Mouse (Mus musculus): ENCODE measurements around the gene Ccl28.
A peak's percentile ranks its signal among the peaks of the same experiment; 100 is the strongest.
"Not testable (repeated sequence)": the region's sequence is repeated elsewhere in the genome, so short reads cannot be mapped to it uniquely, and the experiment has no call there.

The Ccl28 gene

DNA sequence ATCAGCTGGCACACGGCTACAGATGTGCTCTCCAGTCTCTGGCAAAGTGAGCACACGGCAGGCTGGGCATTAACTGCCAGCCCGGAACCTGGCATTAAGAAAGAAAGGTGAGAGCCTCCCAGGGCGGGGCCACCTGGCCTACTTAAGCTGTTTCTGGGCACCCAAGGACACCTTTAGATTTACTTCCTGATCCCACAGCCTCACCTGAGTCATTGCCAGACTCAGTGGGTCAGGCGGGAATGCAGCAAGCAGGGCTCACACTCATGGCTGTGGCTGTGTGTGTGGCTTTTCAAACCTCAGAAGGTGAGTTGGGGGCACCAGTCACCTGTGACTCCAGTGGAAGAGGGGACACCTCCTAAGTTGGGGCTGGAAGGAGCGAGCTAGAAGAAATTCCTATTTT lies at the start of gene Ccl28:
Ccl28 (plus strand) TSS at position 186 of the 400 bp plus-strand sequence.
- no peak for DNase-seq (ENCODE audit: low read depth, low spot score)

- peak; percentile 73 for DNase-seq (ENCODE audit: low read depth, low spot score)
Measured at GRCm38 (mm10) chr13:119596321-119597211, 27.1 kb upstream of the Ccl28 start.

- DNase-seq (ENCODE audit: low read depth, low spot score) = peak; percentile 62
Measured at GRCm38 (mm10) chr13:119598466-119598865, 25.2 kb upstream of the Ccl28 start.

GRCm38 (mm10) chr13:119599066-119599465 lies 24.6 kb upstream of the Ccl28 start:
- DNase-seq (ENCODE audit: low read depth, low spot score) = not testable (repeated sequence)

DNA sequence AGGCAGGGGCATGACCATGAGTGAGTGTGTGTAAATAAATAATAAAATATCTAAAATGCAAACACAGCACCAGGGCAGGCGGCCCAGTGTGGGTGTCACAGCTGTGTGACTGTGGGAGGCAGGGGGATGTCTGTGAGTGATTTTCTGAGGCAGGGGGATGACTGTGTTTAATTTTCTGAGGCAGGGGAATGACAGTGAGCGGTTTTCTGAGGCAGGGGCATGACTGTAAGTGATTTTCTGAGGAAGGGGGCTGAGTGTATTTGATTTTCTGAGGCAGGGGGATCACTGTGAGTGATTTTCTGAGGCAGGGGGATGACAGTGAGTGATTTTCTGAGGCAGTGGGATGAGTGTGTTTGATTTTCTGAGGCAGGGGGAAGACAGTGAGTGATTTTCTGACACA lies 24.1 kb upstream of the Ccl28 start:
- DNase-seq (ENCODE audit: low read depth, low spot score) = not testable (repeated sequence)

DNA sequence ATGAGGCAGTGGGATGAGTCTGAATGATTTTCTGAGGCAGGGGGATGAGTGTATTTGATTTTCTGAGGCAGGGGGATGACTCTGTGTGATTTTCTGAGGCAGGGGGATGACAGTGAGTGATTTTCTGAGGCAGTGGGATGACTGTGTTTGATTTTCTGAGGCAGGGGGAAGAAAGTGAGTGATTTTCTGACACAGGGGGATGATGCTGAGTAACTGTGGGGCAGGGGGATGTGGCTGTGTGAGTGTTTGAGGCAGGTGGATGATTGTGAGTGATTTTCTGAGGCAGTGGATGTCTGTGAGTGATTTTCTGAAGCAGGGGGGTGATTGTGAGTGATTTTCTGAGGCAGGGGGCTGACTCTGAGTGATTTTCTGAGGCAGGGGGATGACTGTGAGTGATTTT lies 23.5 kb upstream of the Ccl28 start:
- peak; percentile 73 for DNase-seq (ENCODE audit: low read depth, low spot score)

DNA sequence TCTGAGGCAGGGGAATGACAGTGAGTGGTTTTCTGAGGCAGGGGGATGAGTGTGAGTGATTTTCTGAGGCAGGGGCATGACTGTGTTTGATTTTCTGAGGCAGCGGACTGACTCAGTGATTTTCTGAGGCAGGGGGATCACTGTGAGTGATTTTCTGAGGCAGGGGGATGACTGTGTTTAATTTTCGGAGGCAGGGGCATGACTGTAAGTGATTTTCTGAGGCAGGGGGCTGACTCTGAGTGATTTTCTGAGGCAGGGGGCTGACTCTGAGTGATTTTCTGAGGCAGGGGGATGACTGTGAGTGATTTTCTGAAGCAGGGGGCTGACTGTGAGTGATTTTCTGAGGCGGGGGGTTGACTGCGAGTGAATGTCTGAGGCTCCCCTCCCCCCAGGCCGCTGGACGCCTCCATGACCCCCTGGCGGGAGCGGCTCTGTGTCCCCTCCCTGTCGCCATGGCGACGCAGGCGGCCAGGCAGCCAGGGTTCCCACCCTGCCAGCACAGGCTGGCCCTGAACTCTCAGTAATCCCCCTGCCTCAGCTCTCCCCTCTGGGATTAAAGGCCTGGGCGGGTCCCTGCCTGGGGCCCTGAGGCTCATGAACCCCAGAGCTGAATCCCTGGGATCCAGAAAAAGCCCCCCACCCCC lies 20.8 kb upstream of the Ccl28 start:
- peak; percentile 30 for DNase-seq (ENCODE audit: low read depth, low spot score)

GRCm38 (mm10) chr13:119603890-119604289 lies 19.7 kb upstream of the Ccl28 start:
- DNase-seq (ENCODE audit: low read depth, low spot score) = not testable (repeated sequence)

DNA sequence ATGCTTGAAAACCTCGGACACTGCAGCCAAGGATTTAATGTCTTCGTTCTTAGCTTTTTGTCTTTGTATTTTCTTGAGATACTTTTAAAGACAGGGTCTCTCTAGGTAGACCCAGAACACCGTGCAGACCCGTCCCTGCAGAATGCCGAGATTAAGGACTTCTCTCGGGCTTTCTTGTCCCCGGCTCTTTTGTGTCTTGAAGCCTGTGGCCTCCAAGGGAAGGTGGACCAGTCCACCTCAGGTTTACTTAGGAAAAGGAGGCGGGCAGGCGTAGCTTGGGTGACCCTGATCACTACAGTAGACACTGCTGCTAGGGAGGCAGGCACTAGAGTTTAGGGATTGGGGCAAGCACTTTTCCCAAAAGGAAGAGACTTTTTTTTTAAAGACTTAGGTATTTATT lies 19.3 kb upstream of the Ccl28 start:
- not testable (repeated sequence) for DNase-seq (ENCODE audit: low read depth, low spot score)

DNA sequence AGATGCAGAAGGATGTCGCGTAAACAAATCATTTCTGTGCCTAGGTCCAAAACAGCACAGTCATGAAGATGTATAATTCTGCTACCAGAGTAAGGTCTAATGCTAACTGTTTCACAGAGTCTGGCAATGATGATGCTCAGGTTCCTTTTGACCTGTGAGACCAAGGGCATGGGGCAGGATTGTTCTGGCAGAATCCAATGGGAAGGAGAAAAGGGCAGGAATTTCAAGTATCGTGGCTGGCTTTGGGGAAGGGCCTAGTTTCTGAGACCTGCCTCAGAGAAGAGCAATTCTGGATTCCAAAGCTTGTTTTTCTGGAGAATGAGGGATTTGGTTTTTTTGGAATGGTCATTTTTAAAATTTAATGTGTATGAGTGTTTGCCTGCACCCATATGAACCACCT lies 4.8 kb upstream of the Ccl28 start:
- no peak for DNase-seq (ENCODE audit: low read depth, low spot score)

DNA sequence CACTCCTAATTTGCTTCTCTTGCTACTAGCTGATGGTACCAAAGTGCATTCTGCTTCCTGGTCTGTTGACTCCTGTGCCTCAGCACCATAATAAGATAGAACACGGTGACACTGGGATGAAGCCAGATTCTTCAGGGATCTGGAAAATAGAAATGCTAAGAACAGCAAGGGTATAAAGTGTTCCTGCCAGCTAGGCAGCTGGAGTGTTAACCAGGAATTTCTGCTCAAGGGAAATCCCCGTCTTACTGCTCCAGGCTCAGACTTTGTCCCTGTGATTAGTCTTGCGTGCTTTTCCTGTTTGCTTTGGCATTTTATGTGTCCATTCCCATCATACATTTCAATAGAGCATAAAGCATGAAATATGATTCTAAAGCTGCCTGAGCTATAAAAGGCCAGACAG lies 3.9 kb upstream of the Ccl28 start:
- no peak for DNase-seq (ENCODE audit: low read depth, low spot score)

GRCm38 (mm10) chr13:119625952-119626351 lies 2.3 kb downstream of the Ccl28 start:
- DNase-seq (ENCODE audit: low read depth, low spot score) = not testable (repeated sequence)

DNA sequence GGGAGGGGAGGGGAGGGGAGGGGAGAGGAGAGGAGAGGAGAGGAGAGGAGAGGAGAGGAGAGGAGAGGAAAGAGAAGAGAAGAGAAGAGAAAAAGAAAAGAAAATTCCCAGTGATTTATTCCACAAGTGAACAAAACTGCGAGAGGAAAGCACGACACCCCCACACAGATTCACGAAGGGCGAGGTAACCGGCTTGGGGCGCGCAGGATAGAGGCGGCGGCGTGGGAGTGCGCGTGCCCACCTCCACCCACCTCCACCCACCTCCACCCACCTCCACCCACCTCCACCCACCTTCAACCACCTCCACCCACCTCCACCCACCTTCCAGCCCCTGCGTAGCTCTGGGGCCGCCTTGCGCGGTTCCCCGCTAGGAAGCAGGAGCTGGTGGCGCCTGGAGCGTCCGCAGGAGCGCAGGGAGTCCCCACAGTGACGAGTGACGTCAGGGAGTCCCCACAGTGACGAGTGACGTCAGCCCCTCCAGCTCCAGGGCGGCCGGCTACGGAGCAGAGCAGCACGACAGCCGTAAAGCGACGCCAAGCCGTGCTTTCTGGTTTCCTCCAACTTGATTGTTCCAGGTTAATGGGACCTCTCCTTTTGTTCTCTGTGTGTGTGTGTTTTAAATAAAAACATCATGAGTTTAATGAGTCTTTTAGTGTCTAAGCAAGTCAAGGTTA lies 8.0 kb downstream of the Ccl28 start:
- peak; percentile 84 for DNase-seq (ENCODE audit: low read depth, low spot score)

- no peak for DNase-seq (ENCODE audit: low read depth, low spot score)
Measured at GRCm38 (mm10) chr13:119632156-119632548, 8.5 kb downstream of the Ccl28 start.

DNA sequence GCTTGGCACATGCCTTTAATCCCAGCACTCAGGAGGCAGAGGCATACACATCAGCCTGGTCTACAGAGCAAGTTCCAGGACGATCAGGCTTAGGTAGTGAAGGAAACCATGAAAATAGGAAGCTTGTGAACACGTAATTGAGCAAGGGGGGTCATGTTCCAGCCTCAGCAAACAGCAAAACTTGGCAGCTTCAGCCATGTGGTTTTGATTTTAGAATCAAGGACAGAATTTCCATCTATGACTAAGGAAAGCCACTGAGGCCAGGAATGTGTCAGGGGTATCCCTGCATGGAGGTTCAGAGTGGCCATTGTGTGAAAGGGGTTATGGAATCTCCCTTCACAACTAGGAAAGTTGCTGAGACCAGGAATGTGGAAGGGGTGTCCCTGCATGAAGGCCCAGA lies 11.9 kb downstream of the Ccl28 start:
- no peak for DNase-seq (ENCODE audit: low read depth, low spot score)

DNA sequence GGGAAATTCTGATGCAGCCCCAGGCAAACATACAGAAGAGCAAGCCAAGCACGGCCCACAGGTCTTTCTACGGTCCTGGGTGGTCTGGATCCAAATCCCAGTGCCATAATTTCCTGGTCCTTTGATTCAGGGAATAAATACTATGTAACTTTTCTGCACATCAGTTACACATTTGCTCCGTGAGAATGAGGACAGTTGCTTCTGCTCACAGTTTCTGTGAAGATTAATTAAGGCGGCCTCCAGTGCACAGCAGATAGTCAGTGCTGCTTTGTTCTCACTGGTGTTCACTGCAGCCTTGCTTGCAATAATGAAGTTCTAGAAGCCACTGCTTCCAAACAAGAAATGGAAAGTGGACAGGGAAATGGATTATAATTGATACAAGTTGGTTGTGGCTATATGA lies 14.2 kb downstream of the Ccl28 start:
- no peak for DNase-seq (ENCODE audit: low read depth, low spot score)

DNA sequence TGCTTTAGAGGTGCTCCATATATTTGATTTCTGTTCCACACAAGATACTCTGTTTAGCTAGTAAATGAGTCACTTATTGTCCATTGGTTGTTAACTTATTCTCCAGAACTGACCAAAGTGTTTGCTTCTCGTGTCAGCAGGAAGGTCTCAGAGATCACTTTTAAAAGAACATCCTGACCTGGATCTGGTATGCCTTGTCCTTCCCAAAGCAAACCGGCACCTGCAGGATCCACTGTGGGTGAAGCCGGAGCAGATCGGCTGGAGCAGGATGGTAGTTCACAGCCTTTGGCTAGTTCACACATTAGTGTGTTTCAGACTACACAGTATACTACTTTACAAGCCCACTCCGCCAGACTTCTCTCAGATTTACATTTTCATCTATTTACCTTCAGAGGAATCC lies 14.8 kb downstream of the Ccl28 start:
- no peak for DNase-seq (ENCODE audit: low read depth, low spot score)

- no peak for DNase-seq (ENCODE audit: low read depth, low spot score)
Measured at GRCm38 (mm10) chr13:119639302-119639701, 15.7 kb downstream of the Ccl28 start.

- DNase-seq (ENCODE audit: low read depth, low spot score) = no peak
Measured at GRCm38 (mm10) chr13:119640504-119640903, 16.9 kb downstream of the Ccl28 start.

DNA sequence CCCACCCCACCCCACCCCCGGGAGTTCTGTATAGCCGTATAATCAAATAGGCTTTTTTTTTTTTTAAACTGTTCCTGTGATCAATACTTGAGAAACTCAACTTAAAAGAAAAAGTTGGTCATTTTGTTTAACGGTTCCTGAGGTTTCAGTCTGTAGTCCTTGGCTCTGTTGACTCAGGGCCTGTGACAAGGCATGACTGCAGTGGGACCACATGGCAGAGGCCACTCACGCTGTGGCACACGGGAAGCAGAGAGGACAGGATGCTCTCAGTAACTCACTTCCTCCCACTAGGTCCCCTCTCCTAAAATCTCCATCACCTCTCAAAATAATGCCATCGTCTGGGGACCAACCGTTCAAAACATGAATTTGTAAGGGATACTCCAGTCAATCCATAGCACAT lies 17.5 kb downstream of the Ccl28 start:
- no peak for DNase-seq (ENCODE audit: low read depth, low spot score)

DNA sequence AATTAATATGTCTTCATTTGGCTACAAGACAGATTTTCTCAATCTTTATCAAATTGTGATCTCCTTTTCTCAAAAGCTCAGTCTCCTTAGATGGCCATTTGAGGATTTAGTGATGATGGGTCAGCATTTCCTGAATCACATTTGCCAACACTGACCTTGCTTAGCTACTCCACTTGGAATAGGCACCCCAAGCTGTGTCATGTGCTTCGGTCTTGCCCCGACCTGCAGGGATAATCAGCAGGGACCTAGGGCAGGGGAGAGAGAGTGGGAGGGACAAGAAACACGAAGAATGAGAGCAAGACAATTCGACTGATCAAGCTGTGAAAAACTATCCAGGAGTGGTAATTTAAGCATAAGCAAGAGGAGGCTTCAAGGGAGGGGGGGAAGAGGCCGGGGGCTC lies 21.1 kb downstream of the Ccl28 start:
- DNase-seq (ENCODE audit: low read depth, low spot score) = no peak

DNA sequence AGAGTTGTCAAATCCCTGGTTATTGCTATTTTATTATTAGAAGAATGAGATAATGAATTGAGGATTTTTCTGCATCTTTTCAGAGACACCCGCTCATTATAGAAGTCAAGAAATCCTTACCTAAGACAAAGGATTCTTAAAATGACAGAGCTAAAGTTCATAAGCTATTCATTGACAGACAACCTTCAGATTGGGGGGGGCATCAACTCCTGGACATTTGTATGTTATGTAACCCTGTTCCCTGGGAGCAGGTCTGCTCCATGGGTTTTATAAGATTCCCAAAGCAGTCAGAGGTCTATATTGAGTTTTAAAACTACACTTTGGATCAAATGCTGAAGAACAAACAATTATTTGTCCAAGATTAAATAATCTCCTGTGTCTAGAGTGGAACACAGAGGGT lies 22.9 kb downstream of the Ccl28 start:
- DNase-seq (ENCODE audit: low read depth, low spot score) = no peak

All from retina, postnatal 7 days (tissue).